Mouse (Mus musculus) activated CD4-positive, CD25-positive, alpha-beta regulatory T cell (primary cell): ENCODE data around the gene Nxt1. TPM values are rescaled to one million over a fixed set of nuclear protein-coding genes. Genes with fewer than 3 reads are reported as not detected.

ENCODE experiments used
- polyA plus RNA-seq, 2 experiments: library from polyadenylated mRNA; unstranded; fragments of 100-300 nt; shearing (Covaris generic); gene quantifications; one replicate each; pipeline ENCODE4 v1.2.1; 2017

Nxt1 gene
- polyA plus RNA-seq: 10 to 100 TPM; 56.5 to 77.7 TPM

GRCm38 (mm10) chr2:148672199-148673096 is at the start of gene Nxt1:
TSS of gene Nxt1 (plus strand) at chr2:148672601.

GRCm38 (mm10) chr2:148680775-148681291 is 8.4 kb downstream of the Nxt1 start, which contains the start of gene Gzf1:
TSS of gene Gzf1 (plus strand) at chr2:148681023.

Other genes starting within 250 kb of the Nxt1 start
- gene Cd93, start 229.0 kb upstream of the Nxt1 start, polyA plus RNA-seq: under 1 TPM; 0.06 to 0.33 TPM
- gene Gzf1, start 8.4 kb downstream of the Nxt1 start, polyA plus RNA-seq: 10 to 100 TPM in 1 of 2 experiments, 1 to 10 TPM in 1; 9.3 to 13.4 TPM
- under 1 TPM in 1 of 2 experiments, not detected in 1; 0.77 TPM for gene Napb, start 59.9 kb downstream of the Nxt1 start, polyA plus RNA-seq
- not detected for gene Cstl1, start 77.8 kb downstream of the Nxt1 start, polyA plus RNA-seq
- not detected for gene Cst11, start 98.9 kb downstream of the Nxt1 start, polyA plus RNA-seq
- gene 8030411F24Rik, start 109.4 kb downstream of the Nxt1 start, polyA plus RNA-seq: not detected
- gene Cst12, start 116.8 kb downstream of the Nxt1 start, polyA plus RNA-seq: not detected
- under 1 TPM in 1 of 2 experiments, not detected in 1; 0.31 TPM for gene Cst8, start 126.2 kb downstream of the Nxt1 start, polyA plus RNA-seq
- gene Cst13, start 147.5 kb downstream of the Nxt1 start, polyA plus RNA-seq: not detected
- not detected for gene Cst9, start 162.5 kb downstream of the Nxt1 start, polyA plus RNA-seq
- not detected for gene 9230104L09Rik, start 192.4 kb downstream of the Nxt1 start, polyA plus RNA-seq
- gene Cst3, start 203.1 kb downstream of the Nxt1 start, polyA plus RNA-seq: 100 to 1,000 TPM; 165 to 173 TPM